Mouse (Mus musculus) cerebellum, adult 8-10 months (tissue): Measurements from ENCODE around the gene Tmco1.

Source experiments
- DNase-seq: peaks from one replicate; pipeline ENCODE4 v3.0.0; 2022

The Tmco1 gene

GRCm38 (mm10) chr1:167284258-167284836 is 23.8 kb upstream of the Tmco1 start:
- DNase-seq, result peak; percentile 66

DNA sequence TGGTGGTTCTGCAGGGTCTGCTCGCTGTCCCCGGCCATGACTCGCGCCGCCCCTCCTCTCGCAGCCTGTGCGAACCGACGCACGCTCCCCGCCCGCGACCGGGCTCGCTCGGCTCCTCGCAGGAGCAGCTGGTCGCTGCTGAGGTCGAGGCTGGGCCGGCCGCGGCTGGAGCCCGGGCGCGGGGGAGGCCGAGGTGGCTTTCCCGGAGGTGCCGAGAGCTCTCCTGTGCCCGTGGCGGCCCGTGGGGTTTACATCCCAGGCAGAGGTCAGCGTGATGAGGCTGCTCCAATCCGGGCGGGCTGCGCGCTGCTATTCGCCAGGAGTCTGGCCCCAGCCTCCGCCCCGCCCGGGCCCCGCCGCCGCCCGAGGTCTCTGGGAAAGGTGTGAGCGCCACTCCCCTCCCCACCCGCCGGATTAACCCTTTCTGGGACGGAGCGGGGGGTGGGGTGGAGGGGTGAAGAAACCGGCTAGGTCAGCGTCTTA is 23.3 kb upstream of the Tmco1 start:
- DNase-seq, result peak; percentile 91

DNA sequence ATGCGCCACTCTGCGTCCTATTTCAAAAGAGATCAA is 23.0 kb upstream of the Tmco1 start, which contains the start of gene Uck2:
Gene Uck2 (minus strand): TSS at position 1 of the 36 bp plus-strand sequence.
- DNase-seq, result no peak

- no peak for DNase-seq
Measured at GRCm38 (mm10) chr1:167285356-167285755, 22.8 kb upstream of the Tmco1 start.

- no peak for DNase-seq
Measured at GRCm38 (mm10) chr1:167287156-167287555, 21.0 kb upstream of the Tmco1 start.

DNA sequence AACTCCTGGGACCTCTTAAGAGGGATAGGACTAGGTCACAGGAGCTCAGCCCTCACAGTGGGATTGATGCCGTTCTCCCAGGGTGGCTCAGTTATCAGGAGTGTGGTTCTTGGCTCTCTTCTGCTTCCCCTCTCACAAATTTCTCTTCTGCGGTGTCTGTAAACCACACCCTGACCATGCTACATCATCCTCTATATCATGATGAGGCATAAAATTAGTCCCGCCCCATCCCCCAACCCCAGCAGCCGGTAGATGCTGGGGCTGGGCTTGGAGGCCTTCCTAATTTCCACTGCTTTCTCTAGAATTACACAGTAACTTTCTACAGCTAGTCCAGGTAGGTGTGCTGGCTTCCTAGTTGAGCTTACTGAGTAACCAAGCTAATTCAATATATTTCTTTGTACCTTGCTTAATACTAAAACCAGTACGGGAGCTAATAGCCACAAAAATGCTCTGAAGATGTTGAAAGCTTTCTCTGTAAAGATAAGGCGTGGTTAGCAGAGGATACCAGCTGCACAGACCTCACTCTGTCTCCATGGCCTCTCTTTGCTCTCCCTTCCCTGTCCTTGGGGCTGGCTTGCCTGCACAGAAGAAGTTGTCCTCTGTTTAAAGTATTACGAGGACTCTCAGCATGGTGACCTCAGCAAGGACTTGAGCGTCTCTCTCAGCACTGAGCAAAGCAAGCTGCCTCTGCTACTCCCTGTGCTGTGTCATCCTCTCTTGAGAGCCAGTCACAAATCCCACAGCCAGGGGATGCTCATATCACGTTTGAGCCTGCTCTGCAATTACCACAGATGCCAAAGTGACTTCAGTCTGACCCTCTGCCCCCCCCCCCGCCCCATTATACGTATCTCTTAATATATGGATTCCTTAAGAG is 19.3 kb upstream of the Tmco1 start:
- DNase-seq, result no peak

GRCm38 (mm10) chr1:167289567-167290262 is 18.5 kb upstream of the Tmco1 start:
- DNase-seq, result no peak

GRCm38 (mm10) chr1:167290263-167290592 is 17.9 kb upstream of the Tmco1 start:
- no peak for DNase-seq

DNA sequence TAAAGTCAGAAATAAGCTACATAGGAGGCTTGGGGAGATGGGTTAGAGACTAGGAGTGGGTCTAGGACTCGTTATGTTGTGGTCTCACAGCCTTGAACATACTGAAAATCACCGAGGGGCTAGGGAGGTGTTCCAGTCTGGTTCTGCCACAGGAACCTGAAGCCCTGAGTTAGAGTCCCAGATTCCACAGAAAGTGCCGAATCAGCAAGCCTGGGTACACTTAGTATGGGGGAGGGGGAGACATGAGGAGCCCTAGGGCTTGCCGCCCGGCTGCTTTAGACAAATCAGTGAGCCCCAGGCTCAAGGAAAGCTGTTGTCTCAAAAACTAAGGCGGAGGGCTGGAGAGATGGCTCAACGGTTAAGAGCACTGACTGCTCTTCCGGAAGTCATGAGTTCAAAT is 16.6 kb upstream of the Tmco1 start:
- DNase-seq, result no peak

DNA sequence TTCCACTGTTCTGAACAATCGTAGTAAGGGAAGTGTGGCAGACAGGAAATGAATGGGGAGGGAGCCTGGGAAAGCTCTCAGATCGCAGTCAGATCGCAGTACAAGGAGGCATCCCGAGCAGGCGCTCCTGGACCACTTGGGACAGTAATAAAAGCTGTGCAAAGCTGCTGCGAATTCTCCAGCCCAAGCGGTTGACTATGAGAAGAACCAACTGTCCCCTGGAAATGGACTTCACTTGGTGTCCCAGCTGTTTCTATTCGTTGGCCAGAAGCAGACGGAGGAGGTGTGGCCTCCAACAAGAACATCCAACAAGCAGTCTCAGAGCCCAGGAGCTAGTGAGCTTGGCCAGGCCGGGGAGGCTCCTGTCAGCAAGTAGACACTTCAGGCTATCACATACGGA is 15.7 kb upstream of the Tmco1 start:
- DNase-seq, result no peak

- no peak for DNase-seq
Measured at GRCm38 (mm10) chr1:167295679-167296402, 12.3 kb upstream of the Tmco1 start.

- DNase-seq, result no peak
Measured at GRCm38 (mm10) chr1:167300122-167300521, 8.1 kb upstream of the Tmco1 start.

DNA sequence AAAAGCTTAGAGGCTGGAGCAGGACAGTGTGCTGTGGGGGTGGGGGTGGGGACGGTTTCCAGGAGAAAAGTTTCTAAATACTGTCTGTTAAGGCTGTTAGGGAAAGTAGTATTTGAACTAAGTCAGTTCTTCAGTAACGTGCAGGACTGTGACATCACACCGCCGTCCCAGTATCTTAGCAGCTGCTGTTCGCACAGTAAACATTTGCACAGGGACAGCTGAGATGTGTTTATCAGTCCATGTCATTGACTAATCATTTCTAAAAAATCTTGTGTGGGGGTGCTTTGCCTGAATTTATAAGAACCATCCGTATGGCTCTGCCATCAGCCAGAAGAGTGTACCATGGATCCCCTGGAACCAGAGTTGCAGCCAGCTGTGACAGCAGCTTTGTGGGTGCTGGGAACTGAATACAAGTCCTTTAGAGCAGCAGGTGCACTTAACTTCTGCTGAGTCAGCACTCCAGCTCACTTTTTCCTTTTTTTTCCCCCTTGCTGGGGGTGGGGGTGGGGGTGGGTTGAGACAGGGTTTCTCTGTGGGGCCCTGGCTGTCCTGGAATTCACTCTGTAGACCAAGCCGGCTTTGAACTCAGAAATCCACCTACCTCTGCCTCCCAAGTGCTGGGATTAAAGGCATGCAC is 2.6 kb upstream of the Tmco1 start:
- no peak for DNase-seq

DNA sequence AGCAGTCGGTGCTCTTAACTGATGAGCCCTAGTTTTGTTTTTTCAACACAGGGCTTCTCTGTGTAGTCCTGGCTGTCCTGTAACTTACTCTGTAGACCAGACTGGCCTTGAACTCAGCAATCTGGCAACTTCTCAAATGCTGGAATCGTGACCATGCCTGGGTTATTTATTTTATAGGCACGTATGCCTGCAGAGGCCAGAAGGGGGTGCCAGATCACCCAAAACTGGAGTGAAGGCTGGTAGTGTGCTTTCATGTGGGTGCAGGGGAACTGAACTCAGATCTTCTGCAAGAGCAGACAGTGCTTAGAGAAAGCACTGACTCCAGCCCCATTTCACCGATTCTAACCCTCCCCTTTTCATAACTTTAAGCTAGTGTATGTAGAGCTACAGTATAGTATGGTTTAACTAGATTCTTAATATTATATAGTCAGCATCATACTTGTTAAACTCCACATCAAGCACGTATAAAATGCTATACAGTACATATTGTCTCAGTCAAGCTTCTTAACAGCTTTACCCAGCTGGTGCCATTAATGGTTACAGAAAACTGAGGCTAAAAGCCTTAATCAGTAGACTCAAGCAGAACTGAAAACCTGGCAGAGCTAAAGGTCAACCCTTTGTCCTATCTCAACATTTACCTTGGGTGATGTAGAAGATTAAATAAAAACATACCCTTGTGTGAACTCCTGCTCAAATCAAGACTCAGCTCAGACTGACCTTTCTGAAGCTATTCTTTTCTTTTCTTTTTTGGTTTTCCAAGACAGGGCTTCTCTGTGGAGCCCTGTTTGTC is 1.5 kb upstream of the Tmco1 start:
- peak; percentile 28 for DNase-seq

GRCm38 (mm10) chr1:167307674-167308073 is 504 bp upstream of the Tmco1 start:
- peak; percentile 22 for DNase-seq

DNA sequence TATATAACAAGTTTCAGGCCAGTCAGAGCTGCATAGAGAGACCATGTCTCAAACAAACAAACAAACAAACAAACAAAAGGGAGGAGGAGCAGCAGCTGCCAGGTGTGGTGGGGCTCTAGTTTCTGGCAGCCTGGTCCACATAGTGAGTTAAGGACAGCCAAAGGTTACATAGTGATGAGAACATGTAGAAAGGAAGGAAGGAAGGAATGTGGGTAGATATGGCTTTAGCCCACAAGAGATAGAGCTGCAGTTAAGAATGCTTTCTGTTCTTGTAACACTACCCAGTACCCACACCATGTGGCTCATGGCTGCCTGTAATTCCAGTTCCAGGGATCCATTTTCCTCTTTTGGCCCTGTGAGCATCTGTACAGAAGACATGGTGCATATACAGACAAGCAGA is 4.2 kb downstream of the Tmco1 start:
- no peak for DNase-seq

DNA sequence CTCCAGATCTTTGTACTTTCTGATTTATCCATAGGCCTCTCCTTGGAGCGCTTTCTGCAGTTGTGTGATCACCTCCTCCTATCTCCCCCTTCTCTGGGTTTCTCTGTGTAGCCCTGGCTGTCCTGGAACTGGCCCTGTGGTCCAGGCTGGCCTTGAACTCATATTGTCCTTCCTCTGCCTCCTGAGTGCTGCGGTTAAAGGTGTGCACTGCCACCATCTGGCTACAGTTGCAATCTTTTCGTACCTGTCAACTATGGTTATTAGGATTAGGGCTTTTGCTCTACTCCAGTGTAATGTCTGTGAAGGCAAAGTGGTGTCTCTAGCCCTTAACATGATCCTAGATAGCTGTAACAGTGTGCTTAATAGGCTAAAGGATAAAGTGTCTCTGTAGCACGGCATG is 5.0 kb downstream of the Tmco1 start:
- DNase-seq, result no peak

GRCm38 (mm10) chr1:167321691-167322090 is 13.5 kb downstream of the Tmco1 start:
- DNase-seq, result no peak

DNA sequence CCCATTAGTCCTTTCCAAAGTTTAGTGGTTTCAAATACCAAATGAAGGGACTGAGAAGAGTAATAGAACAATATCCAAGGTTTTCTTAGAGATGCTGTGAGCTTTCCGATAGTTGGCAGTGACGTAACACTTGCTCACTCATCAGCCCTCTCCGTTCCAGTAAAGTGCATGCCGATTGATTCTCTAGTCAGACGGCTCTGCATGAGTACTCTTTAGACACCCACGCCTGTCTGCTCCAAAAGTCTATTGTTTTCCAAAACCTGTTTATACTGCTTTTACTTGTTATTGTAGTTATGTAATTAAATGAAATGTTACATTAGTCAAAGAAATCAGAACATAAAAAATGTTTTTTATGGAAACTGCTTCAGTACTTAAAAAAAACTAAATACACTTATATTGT is 20.6 kb downstream of the Tmco1 start:
- DNase-seq, result no peak

GRCm38 (mm10) chr1:167331106-167331505 is 22.9 kb downstream of the Tmco1 start:
- no peak for DNase-seq

DNA sequence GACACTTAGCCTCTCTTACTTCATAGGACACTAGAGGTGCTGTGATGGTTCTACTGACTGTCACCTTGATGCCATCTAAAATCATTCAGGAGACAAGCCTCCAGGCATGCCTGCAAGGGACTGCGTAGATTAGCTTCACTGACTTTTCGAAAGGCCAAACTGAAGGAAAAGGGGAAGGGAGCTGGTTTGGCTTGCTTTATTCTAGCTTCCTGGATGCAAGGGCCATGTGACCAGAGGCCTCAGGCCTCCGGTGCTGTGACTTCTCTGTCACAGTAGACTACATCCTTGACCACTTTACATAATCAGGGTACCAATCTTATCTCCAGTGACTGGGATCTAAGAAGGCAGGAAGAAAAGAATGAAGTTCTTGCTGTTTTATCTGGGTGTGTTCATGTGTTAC is 28.2 kb downstream of the Tmco1 start:
- no peak for DNase-seq

DNA sequence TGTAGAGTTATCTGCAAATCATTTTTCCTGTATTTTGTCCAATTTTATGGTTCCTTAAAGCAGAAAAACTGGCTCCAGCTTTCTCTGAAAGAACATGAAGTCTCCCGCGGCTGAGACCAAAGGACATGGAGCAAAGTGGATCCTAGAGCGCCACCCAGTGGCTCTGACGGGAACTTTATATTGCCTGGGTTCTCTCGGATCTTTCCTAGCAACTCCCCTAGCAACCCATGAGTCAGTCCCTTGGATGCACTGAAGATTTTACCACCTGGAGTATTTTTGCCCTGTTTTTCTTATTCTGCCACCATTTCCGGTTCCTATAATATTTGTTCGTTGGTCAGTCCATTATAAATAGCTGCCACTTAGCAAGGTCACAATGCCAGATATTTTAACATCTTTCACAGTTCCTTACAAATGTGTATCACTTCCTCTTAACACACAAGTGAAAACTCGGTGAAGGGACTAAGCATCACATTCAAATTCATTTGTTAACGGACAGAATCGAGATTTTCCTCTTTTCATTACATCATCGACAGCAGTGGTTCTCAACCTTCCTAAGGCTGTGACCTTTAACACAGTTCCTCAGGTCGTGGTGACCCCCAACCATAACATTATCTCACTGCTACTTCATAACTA is 29.4 kb downstream of the Tmco1 start:
- peak; percentile 88 for DNase-seq
